Mouse (Mus musculus): ENCODE measurements at regions not wholly inside any gene's neighbourhood (a gene's known extent, or its start where the extent isn't known, plus 50 kb on each side); places are given as distances from the start of the nearest gene placed in this dataset.

- TF ChIP-seq POLR2A (IDR thresholded peaks at IDR 0.05; ENCODE audit: insufficient read depth, low read depth, low read length), result no peak
- TF ChIP-seq CTCF (IDR thresholded peaks at IDR 0.05; ENCODE audit: insufficient read depth, low read depth, low read length), result no peak
These were observed 129.4 kb downstream of the H2al2a start for GRCm38 (mm10) chr2:17867341-17867740.
